Mouse (Mus musculus) kidney, embryonic 14.5 days (tissue): ENCODE data around the gene Ttll6. TPM values are rescaled to one million over a fixed set of nuclear protein-coding genes. Genes with fewer than 3 reads are reported as not detected.

Experiments used
- ATAC-seq: fragments of 200-750 bp; cut with Nextera tagmentation; 2 replicates; pipeline ENCODE4 v1.8.0; 2017; ENCODE audit warnings: moderate number of reproducible peaks, mild to moderate bottlenecking, moderate TSS enrichment, moderate library complexity; ENCODE audit not compliant: low FRiP score, low TSS enrichment
- H3K27ac ChIP-seq: fragments of 300-500 bp; sonication (generic); 2 replicates; pipeline ENCODE4 v1.5.1; 2014; ENCODE audit warnings: low read depth, mild to moderate bottlenecking, low read length, moderate library complexity, mixed read lengths
- H3K27me3 ChIP-seq: fragments of 300-500 bp; sonication (generic); 2 replicates; pipeline ENCODE4 v1.6.1; 2014; ENCODE audit warnings: mild to moderate bottlenecking, low read length; ENCODE audit not compliant: control insufficient read depth, insufficient read depth
- H3K36me3 ChIP-seq: fragments of 300-500 bp; sonication (generic); 2 replicates; pipeline ENCODE4 v1.6.1; 2014; ENCODE audit warnings: low read length, mixed read lengths; ENCODE audit not compliant: control insufficient read depth, insufficient read depth
- H3K4me1 ChIP-seq: fragments of 300-500 bp; sonication (generic); 2 replicates; pipeline ENCODE4 v1.6.1; 2014; ENCODE audit warnings: low read length, mixed read lengths; ENCODE audit not compliant: control insufficient read depth, insufficient read depth
- H3K4me2 ChIP-seq: fragments of 300-500 bp; sonication (generic); replicated peaks from 2 replicates; pipeline ENCODE4 v1.6.1; 2014; ENCODE audit warnings: low read depth, mild to moderate bottlenecking, low read length
- H3K4me3 ChIP-seq: fragments of 300-500 bp; sonication (generic); 2 replicates; pipeline ENCODE4 v1.5.1; 2014; ENCODE audit warnings: mild to moderate bottlenecking, low read length
- H3K9ac ChIP-seq: fragments of 300-500 bp; sonication (generic); 2 replicates; pipeline ENCODE4 v1.6.1; 2014; ENCODE audit warnings: low read depth, mild to moderate bottlenecking, low read length, moderate library complexity
- H3K9me3 ChIP-seq: fragments of 300-500 bp; sonication (generic); 2 replicates; pipeline ENCODE4 v1.6.1; 2016; ENCODE audit warnings: low read length; ENCODE audit not compliant: control insufficient read depth
- WGBS: fragments of 180-500 bp; shearing (Covaris S2); extraction: QIAGEN DNeasy Blood & Tissue Kit; methylation state at CpG from one replicate; pipeline ENCODE4 v1.1.7; 2014; 5-methylcytosine and 5-hydroxymethylcytosine counted together
- polyA plus RNA-seq: library from polyadenylated mRNA; unstranded; fragments of >200 nt; fragmentation: Nextera tagmentation; extraction: Ambion mirVana; gene quantifications from 2 replicates; pipeline ENCODE4 v1.2.1, GENCODE M21; 2014

Gene Ttll6
- polyA plus RNA-seq, 1 experiment from 2014 or later, result not detected

- peaks cover 12% of the 10 kb centered on the region for H3K27me3 ChIP-seq
These were observed 10.2 kb downstream of the Ttll6 start for GRCm38 (mm10) chr11:96143766-96144165.

GRCm38 (mm10) chr11:96145622-96146270 lies 12.2 kb downstream of the Ttll6 start:
- no peaks in the 10 kb centered on the region for H3K36me3 ChIP-seq
- WGBS, result under 1% methylated on average over 15 of the region's 15 CpGs
- peak overlapping the region; percentile 35 for H3K4me2 ChIP-seq
- H3K9ac ChIP-seq, result no peak overlapping the region; the same call in 1 of the 2 replicates
- no peaks in the 10 kb centered on the region for H3K9me3 ChIP-seq
- peak; percentile 86 for ATAC-seq
- H3K4me1 ChIP-seq, result 0 out of 2 replicates have a peak, but pooled peaks cover 4% of the 10 kb centered on the region
- peak overlapping the region; percentile 12 for H3K4me3 ChIP-seq
- peaks cover 12% of the 10 kb centered on the region for H3K27me3 ChIP-seq
- no peak overlapping the region for H3K27ac ChIP-seq

More at GRCm38 (mm10) chr11:96143766-96144165, 10.2 kb downstream of the Ttll6 start:
- H3K4me3 ChIP-seq, result no peak overlapping the region
- no peaks in the 10 kb centered on the region for H3K36me3 ChIP-seq
- 0 out of 2 replicates have a peak, but pooled peaks cover 4% of the 10 kb centered on the region for H3K4me1 ChIP-seq
- H3K9ac ChIP-seq, result no peak overlapping the region
- no peak overlapping the region for H3K4me2 ChIP-seq
- WGBS, result 69% methylated on average over 4 of the region's 4 CpGs
- ATAC-seq, result no peak
- H3K27ac ChIP-seq, result no peak overlapping the region
- no peaks in the 10 kb centered on the region for H3K9me3 ChIP-seq

GRCm38 (mm10) chr11:96147471-96147870 lies 13.9 kb downstream of the Ttll6 start:
- Histone ChIP-seq H3K9me3 (no peaks in the 10 kb centered on the region), H3K36me3 (no peaks in the 10 kb centered on the region), H3K27me3 (peaks cover 12% of the 10 kb centered on the region), H3K4me3 (no peak overlapping the region), H3K4me1 (no peaks in the 10 kb centered on the region), H3K9ac (no peak overlapping the region), H3K4me2 (no peak overlapping the region), H3K27ac (no peak overlapping the region)
- ATAC-seq, result no peak
- WGBS, result 78% methylated on average over 6 of the region's 6 CpGs

DNA sequence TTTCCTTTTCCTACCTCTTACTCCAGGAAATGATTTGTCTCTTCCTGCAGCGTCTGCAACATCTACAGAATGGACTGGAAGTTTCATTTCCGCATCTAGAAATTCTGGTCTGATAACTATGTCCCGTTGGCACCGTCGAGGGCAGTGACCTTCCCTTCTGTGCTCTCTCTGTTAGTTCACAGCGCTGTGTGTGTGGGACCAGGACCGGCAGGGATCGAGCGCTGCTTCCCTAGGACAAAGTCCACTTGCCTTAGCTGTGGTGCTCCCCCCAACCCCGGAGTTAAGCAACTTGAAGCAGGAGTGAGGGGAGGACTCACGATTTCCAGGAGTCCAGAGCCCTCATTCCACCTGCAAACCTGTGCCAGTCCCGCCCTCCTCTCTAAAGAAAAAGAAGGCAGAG lies 31.2 kb downstream of the Ttll6 start:
- 54% methylated on average over 12 of the region's 12 CpGs for WGBS
- Histone ChIP-seq H3K4me1 (no peaks in the 10 kb centered on the region), H3K4me3 (no peak overlapping the region), H3K36me3 (no peaks in the 10 kb centered on the region), H3K27me3 (peaks cover 58% of the 10 kb centered on the region), H3K9ac (no peak overlapping the region), H3K9me3 (no peaks in the 10 kb centered on the region), H3K27ac (no peak overlapping the region), H3K4me2 (no peak overlapping the region)
- ATAC-seq, result no peak

- Histone ChIP-seq H3K36me3 (no peaks in the 10 kb centered on the region), H3K4me3 (no peak overlapping the region), H3K9ac (no peak overlapping the region), H3K27ac (no peak overlapping the region), H3K4me1 (no peaks in the 10 kb centered on the region), H3K27me3 (peaks cover 89% of the 10 kb centered on the region), H3K9me3 (no peaks in the 10 kb centered on the region), H3K4me2 (no peak overlapping the region)
- 10% methylated on average over 9 of the region's 9 CpGs for WGBS
- no peak for ATAC-seq
These were observed 34.5 kb downstream of the Ttll6 start for GRCm38 (mm10) chr11:96168125-96168524.

DNA sequence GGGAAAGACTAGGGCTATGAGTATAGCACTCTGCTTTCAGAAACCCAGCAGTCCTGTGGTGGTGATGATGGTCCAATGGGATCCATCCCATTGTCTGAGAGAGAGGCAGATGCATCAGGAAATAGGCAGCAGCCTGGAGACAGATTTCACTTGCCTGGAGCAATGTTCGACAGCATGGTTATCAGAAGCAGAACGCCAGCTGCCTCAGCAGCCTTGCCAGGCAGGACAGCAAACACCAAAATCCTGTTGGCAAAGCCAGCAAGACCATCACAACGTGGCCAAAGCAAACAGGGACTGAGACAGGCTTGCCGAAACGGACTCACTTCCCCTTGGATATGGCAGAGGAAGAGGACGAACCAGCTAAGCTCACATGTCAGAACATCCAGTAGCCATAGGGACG lies 35.4 kb downstream of the Ttll6 start:
- WGBS, result 14% methylated on average over 7 of the region's 7 CpGs
- no peak overlapping the region for H3K27ac ChIP-seq
- H3K27me3 ChIP-seq, result peaks cover 92% of the 10 kb centered on the region
- H3K9me3 ChIP-seq, result no peaks in the 10 kb centered on the region
- H3K4me2 ChIP-seq, result no peak overlapping the region
- H3K36me3 ChIP-seq, result no peaks in the 10 kb centered on the region
- no peak for ATAC-seq
- no peaks in the 10 kb centered on the region for H3K4me1 ChIP-seq
- H3K4me3 ChIP-seq, result no peak overlapping the region
- no peak overlapping the region for H3K9ac ChIP-seq

GRCm38 (mm10) chr11:96170711-96171379 lies 37.3 kb downstream of the Ttll6 start:
- H3K9ac ChIP-seq, result no peak overlapping the region
- H3K27ac ChIP-seq, result no peak overlapping the region
- H3K9me3 ChIP-seq, result no peaks in the 10 kb centered on the region
- no peak overlapping the region for H3K4me3 ChIP-seq
- ATAC-seq, result no peak
- H3K36me3 ChIP-seq, result no peaks in the 10 kb centered on the region
- no peaks in the 10 kb centered on the region for H3K4me1 ChIP-seq
- no peak overlapping the region for H3K4me2 ChIP-seq
- H3K27me3 ChIP-seq, result peaks cover 97% of the 10 kb centered on the region
- WGBS, result 2% methylated on average over 20 of the region's 20 CpGs

DNA sequence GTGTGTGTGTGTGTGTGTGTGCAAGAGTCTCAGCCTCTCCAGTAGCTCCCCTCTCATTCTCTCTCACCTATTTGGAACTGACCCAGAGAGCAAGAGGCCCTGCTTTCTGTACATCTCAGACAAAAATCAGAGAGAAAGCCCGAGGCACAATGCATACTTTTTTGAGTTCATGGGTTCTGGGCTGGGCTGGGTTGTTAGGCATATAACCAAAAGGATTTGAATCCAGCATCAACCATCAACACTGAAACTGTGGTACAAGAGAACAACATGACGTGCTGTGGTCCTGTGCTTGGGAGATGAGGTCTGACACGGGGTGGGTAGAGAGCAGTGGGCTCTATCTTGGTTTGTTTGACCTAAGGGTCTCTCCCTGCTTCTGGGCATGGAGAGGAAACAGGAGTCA lies 38.0 kb downstream of the Ttll6 start:
- 6% methylated on average over 3 of the region's 3 CpGs for WGBS
- no peak overlapping the region for H3K27ac ChIP-seq
- H3K9ac ChIP-seq, result no peak overlapping the region
- H3K4me2 ChIP-seq, result no peak overlapping the region
- H3K4me3 ChIP-seq, result no peak overlapping the region
- ATAC-seq, result no peak
- no peaks in the 10 kb centered on the region for H3K36me3 ChIP-seq
- no peaks in the 10 kb centered on the region for H3K9me3 ChIP-seq
- H3K4me1 ChIP-seq, result no peaks in the 10 kb centered on the region
- peaks cover 99% of the 10 kb centered on the region for H3K27me3 ChIP-seq

GRCm38 (mm10) chr11:96172511-96173287 lies 39.1 kb downstream of the Ttll6 start:
- no peak for ATAC-seq
- H3K4me1 ChIP-seq, result no peaks in the 10 kb centered on the region
- no peaks in the 10 kb centered on the region for H3K9me3 ChIP-seq
- no peak overlapping the region for H3K9ac ChIP-seq
- peaks cover 97% of the 10 kb centered on the region for H3K27me3 ChIP-seq
- peak overlapping the region; percentile 6; the same call in 1 of the 2 replicates for H3K4me3 ChIP-seq
- H3K27ac ChIP-seq, result no peak overlapping the region
- under 1% methylated on average over 25 of the region's 25 CpGs for WGBS
- no peaks in the 10 kb centered on the region for H3K36me3 ChIP-seq
- no peak overlapping the region for H3K4me2 ChIP-seq
